Mouse (Mus musculus): ENCODE data around the gene Il9r. TPM values are rescaled to one million over a fixed set of nuclear protein-coding genes. Genes with fewer than 3 reads are reported as not detected.
"Not testable (repeated sequence)": the region's sequence is repeated elsewhere in the genome, so short reads cannot be mapped to it uniquely, and the experiment has no call there.

The Il9r gene
- total and polyA plus RNA-seq, 2 experiments from 2014 or later, result not detected

DNA sequence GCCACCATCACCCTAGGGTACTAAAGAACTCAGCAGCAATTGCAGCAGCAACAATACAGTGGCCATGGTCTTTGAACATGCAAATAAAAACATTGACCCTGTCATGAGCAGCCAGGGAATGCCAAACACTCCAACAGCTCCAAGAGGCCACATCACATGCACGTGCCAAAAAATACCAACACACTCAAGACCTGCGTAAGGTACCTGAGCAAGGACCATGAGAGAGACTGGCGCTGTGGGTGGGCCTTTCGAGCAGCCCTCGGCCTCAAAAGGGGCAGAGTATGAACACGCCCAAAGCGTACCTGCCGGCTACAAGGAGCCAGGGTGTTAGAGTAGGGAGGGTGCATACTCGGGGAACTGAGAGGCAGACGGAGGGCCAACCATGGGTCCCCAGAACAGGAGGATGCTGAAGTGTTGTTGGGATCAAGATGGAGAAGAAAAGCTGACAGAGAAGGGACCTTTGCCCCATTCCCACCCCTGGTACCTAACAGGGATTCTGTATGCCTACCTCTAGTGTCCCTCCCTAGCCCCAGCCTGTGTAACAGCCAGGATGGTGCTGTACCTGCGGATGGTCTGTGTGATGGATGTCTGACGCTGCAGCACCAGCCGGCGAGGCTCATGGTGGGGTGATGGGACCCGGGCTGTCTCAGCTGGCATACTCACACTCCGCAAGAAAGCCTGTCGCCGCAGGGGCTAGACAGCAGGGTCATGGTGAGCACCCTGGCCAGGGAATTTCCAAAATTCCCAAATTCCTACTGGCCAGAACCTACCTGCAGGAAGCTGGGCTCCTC lies 15.5 kb upstream of the Il9r start:
- H3K4me3 ChIP-seq (ENCODE audit: low read depth, low read length), result no peak overlapping the region
- DNase-seq, result no peak
- no peaks in the 10 kb centered on the region for H3K27me3 ChIP-seq (ENCODE audit: insufficient read depth, low read length)
- ATAC-seq, result no peak
- H3K4me1 ChIP-seq (ENCODE audit: insufficient read depth), result no peaks in the 10 kb centered on the region
- H3K9me3 ChIP-seq (ENCODE audit: low read length), result no peaks in the 10 kb centered on the region
- H3K36me3 ChIP-seq (ENCODE audit: insufficient read depth), result peaks cover 3% of the 10 kb centered on the region; the same call in 1 of the 2 replicates
- H3K9ac ChIP-seq, result no peak overlapping the region
- no peak overlapping the region for H3K4me2 ChIP-seq (ENCODE audit: low read depth)
- WGBS, result 93% methylated on average over 18 of the region's 18 CpGs
- no peak overlapping the region for H3K27ac ChIP-seq (ENCODE audit: low read depth, low read length)
- no peak for TF ChIP-seq CTCF (IDR thresholded peaks at IDR 0.05; ENCODE audit: low read depth)

DNA sequence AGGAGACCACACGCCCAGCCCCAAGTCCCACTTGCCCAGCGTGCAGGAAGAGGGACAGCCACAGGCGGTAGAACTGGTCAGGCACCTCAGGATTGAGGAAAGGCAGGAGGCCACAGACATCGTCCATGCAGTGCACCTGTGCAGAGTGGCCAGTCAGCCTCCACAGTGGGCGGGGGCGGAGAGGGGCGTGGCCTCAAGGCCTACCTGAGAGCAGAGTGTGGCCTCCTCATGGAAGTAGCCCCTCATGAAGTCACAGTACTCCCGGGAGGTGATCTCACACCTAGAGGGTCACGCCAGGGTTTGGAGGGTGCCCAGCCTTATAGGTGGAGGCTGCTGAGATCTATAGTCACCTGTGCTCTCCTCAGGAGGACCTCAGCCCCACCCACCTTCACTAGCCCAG lies 10.5 kb upstream of the Il9r start:
- DNase-seq, result no peak
- Histone ChIP-seq H3K4me3 (ENCODE audit: low read depth, low read length) (no peak overlapping the region), H3K4me2 (ENCODE audit: low read depth) (no peak overlapping the region), H3K36me3 (ENCODE audit: insufficient read depth) (peaks cover 18% of the 10 kb centered on the region; the same call in 1 of the 2 replicates), H3K9me3 (ENCODE audit: low read length) (no peaks in the 10 kb centered on the region), H3K27me3 (ENCODE audit: insufficient read depth, low read length) (no peaks in the 10 kb centered on the region), H3K9ac (no peak overlapping the region), H3K27ac (ENCODE audit: low read depth, low read length) (no peak overlapping the region), H3K4me1 (ENCODE audit: insufficient read depth) (no peaks in the 10 kb centered on the region)
- no peak for TF ChIP-seq CTCF (IDR thresholded peaks at IDR 0.05; ENCODE audit: low read depth)
- ATAC-seq, result no peak
- WGBS, result 88% methylated on average over 9 of the region's 9 CpGs

DNA sequence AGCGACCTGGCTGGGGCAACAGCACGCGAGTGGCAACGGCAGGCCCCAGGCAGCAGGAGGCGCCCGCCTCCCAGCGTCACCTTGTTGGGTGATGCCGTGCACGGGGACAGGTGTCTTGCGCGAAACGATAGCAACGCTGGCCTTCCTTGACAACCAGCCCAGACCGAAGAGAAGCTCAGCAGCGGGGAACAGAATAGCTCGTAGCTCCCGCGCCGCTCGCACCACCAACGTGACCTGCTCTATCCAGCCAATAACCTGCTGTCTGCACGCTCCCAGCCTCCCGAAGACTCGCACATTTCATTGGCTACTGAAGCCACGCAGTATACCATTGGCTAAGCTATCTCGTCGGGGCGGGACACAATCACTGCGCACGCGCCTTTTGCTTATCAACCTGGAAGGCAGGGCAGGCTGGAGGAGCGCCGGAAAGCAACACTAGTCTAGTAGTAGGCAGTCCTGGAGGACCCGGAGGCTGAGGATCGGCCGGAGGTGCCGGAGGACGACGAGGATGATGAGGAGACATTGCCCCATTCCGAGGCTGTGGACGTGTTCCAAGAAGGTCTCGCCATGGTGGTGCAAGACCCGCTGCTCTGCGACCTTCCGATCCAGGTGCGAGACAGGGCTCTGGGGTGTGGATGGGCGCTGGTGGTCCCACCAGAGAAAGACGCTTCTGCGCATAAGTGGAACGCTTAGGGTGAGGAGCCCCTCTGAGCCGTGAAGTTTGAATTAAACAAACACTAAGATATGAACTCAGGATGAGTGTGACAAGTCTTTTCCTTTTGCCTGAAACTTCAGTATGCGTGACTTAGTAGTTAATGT lies 5.2 kb upstream of the Il9r start, which contains the start of gene Snrnp25:
TSS of gene Snrnp25 (plus strand) at position 358 of the 816 bp plus-strand sequence.
- WGBS, result 1% methylated on average over 52 of the region's 52 CpGs
- Histone ChIP-seq H3K27me3 (ENCODE audit: insufficient read depth, low read length) (no peaks in the 10 kb centered on the region), H3K9ac (peak within 1 kb of the TSS; percentile 53; the same call in 1 of the 2 replicates), H3K27ac (ENCODE audit: low read depth, low read length) (no peak within 1 kb of the TSS), H3K9me3 (ENCODE audit: low read length) (no peaks in the 10 kb centered on the region), H3K36me3 (ENCODE audit: insufficient read depth) (peaks cover 12% of the 10 kb centered on the region; the same call in 1 of the 2 replicates), H3K4me2 (ENCODE audit: low read depth) (peak within 1 kb of the TSS; percentile 78), H3K4me1 (ENCODE audit: insufficient read depth) (no peaks in the 10 kb centered on the region), H3K4me3 (ENCODE audit: low read depth, low read length) (peak within 1 kb of the TSS; percentile 59)
- peak; percentile 55 for TF ChIP-seq CTCF (IDR thresholded peaks at IDR 0.05; ENCODE audit: low read depth)
- peak; percentile 100 for ATAC-seq
- peak; percentile 99 for DNase-seq

GRCm38 (mm10) chr11:32201922-32202685 lies 2.0 kb upstream of the Il9r start:
- ATAC-seq, result no peak
- Histone ChIP-seq H3K4me2 (ENCODE audit: low read depth) (no peak overlapping the region), H3K9me3 (ENCODE audit: low read length) (no peaks in the 10 kb centered on the region), H3K4me3 (ENCODE audit: low read depth, low read length) (no peak overlapping the region), H3K9ac (no peak overlapping the region), H3K27me3 (ENCODE audit: insufficient read depth, low read length) (no peaks in the 10 kb centered on the region), H3K4me1 (ENCODE audit: insufficient read depth) (no peaks in the 10 kb centered on the region), H3K27ac (ENCODE audit: low read depth, low read length) (no peak overlapping the region), H3K36me3 (ENCODE audit: insufficient read depth) (no peaks in the 10 kb centered on the region)
- TF ChIP-seq CTCF (IDR thresholded peaks at IDR 0.05; ENCODE audit: low read depth), result no peak
- no peak for DNase-seq
- 82% methylated on average over 11 of the region's 11 CpGs for WGBS

DNA sequence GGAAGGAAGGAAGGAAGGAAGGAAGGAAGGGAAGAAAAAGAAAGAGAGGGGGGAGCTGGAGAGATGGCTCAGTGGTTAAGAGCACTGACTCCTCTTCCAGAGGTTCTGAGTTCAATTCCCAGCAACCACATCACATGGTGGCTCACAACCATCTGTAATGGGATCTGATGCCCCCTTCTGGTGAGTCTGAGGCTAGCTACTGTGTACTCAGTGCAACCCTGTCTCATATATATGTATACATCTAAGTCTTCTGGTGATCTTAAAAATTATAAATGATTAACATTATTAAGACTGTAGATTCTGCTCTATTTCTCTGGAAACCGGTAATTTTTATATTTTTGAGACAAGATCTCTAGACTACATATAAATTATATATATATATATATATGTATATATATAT lies 913 bp upstream of the Il9r start:
- TF ChIP-seq CTCF (IDR thresholded peaks at IDR 0.05; ENCODE audit: low read depth), result 0 out of 2 replicates have a peak, but pooled peaks have one; percentile 4
- not testable (repeated sequence) for H3K36me3 ChIP-seq (ENCODE audit: insufficient read depth); H3K4me3 ChIP-seq (ENCODE audit: low read depth, low read length); H3K27me3 ChIP-seq (ENCODE audit: insufficient read depth, low read length); ATAC-seq; H3K4me1 ChIP-seq (ENCODE audit: insufficient read depth); H3K4me2 ChIP-seq (ENCODE audit: low read depth); H3K27ac ChIP-seq (ENCODE audit: low read depth, low read length); H3K9me3 ChIP-seq (ENCODE audit: low read length); H3K9ac ChIP-seq; DNase-seq
- WGBS, result 80% methylated on average over 1 of the region's 1 CpGs

- WGBS, result 42% methylated on average over 6 of the region's 6 CpGs
- Histone ChIP-seq H3K4me3 (ENCODE audit: low read depth, low read length) (no peak overlapping the region), H3K4me2 (ENCODE audit: low read depth) (no peak overlapping the region), H3K27ac (ENCODE audit: low read depth, low read length) (no peak overlapping the region), H3K27me3 (ENCODE audit: insufficient read depth, low read length) (no peaks in the 10 kb centered on the region), H3K4me1 (ENCODE audit: insufficient read depth) (no peaks in the 10 kb centered on the region), H3K9me3 (ENCODE audit: low read length) (no peaks in the 10 kb centered on the region), H3K36me3 (ENCODE audit: insufficient read depth) (no peaks in the 10 kb centered on the region), H3K9ac (no peak overlapping the region)
- DNase-seq (no peak), ATAC-seq (no peak)
- no peak for TF ChIP-seq CTCF (IDR thresholded peaks at IDR 0.05; ENCODE audit: low read depth)
Observed at GRCm38 (mm10) chr11:32199230-32199629, 849 bp downstream of the Il9r start.

All from forebrain, postnatal 0 days (tissue).